Mouse (Mus musculus) heart, embryonic 15.5 days (tissue): ENCODE data around the gene Zfp292. TPM values are rescaled to one million over a fixed set of nuclear protein-coding genes. Genes with fewer than 3 reads are reported as not detected.

ENCODE experiments used
- ATAC-seq: fragments of 200-750 bp; cut with Nextera tagmentation; replicated peaks from 2 replicates; pipeline ENCODE4 v1.8.0; 2017; ENCODE audit warnings: low read depth, moderate TSS enrichment; ENCODE audit not compliant: insufficient number of reproducible peaks, insufficient read depth, low FRiP score
- H3K27ac ChIP-seq: fragments of 300-500 bp; sonication (generic); 2 replicates; pipeline ENCODE4 v1.5.1; 2015; ENCODE audit warnings: mild to moderate bottlenecking, inconsistent platforms
- H3K27me3 ChIP-seq: fragments of 300-500 bp; sonication (generic); 2 replicates; pipeline ENCODE4 v1.6.1; 2015; ENCODE audit warnings: inconsistent platforms
- H3K36me3 ChIP-seq: fragments of 300-500 bp; sonication (generic); 2 replicates; pipeline ENCODE4 v1.6.1; 2015; ENCODE audit warnings: mild to moderate bottlenecking, inconsistent platforms
- H3K4me1 ChIP-seq: fragments of 300-500 bp; sonication (generic); replicated peaks from 2 replicates; pipeline ENCODE4 v1.6.1; 2015; ENCODE audit warnings: inconsistent platforms
- H3K4me2 ChIP-seq: fragments of 300-500 bp; sonication (generic); 2 replicates; pipeline ENCODE4 v1.6.1; 2015; ENCODE audit warnings: inconsistent platforms, mild to moderate bottlenecking, moderate library complexity
- H3K4me3 ChIP-seq: fragments of 300-500 bp; sonication (generic); 2 replicates; pipeline ENCODE4 v1.5.1; 2015; ENCODE audit warnings: mild to moderate bottlenecking, inconsistent platforms
- H3K9ac ChIP-seq: fragments of 300-500 bp; sonication (generic); 2 replicates; pipeline ENCODE4 v1.6.1; 2015; ENCODE audit warnings: mild to moderate bottlenecking, inconsistent platforms
- H3K9me3 ChIP-seq: fragments of 300-500 bp; sonication (generic); replicated peaks from 2 replicates; pipeline ENCODE4 v1.6.1; 2016; ENCODE audit warnings: inconsistent platforms
- WGBS: fragments of 180-500 bp; shearing (Covaris S2); methylation state at CpG from one replicate; pipeline ENCODE4 v1.1.7; 2015; ENCODE audit warnings: mixed read lengths; 5-methylcytosine and 5-hydroxymethylcytosine counted together
- polyA plus RNA-seq: library from polyadenylated mRNA; unstranded; fragments of >200 nt; fragmentation: Nextera tagmentation; extraction: Ambion mirVana; gene quantifications from 2 replicates; pipeline ENCODE4 v1.2.1, GENCODE M21; 2015

Zfp292 gene
- polyA plus RNA-seq, 1 experiment from 2014 or later, result 11.8 TPM

DNA sequence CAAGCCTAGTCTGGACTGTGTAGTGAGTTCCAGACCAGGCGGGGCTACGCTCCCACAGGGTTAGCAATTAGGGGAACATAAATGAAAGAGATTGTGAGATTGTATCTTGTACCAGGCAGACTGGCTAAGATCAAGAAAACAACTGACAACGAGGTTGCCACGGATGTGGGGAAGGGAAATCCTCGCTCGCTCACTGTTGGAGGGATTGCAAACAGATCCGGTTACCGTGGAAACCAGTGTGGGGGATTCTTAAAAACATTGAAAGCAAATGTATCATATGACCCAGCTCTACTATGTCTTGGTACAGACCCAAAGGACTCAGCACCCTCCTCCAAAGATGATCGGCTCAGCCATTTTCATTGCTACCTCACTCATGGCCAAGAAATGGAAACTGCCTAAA lies 17.4 kb upstream of the Zfp292 start:
- ATAC-seq, result no peak

DNA sequence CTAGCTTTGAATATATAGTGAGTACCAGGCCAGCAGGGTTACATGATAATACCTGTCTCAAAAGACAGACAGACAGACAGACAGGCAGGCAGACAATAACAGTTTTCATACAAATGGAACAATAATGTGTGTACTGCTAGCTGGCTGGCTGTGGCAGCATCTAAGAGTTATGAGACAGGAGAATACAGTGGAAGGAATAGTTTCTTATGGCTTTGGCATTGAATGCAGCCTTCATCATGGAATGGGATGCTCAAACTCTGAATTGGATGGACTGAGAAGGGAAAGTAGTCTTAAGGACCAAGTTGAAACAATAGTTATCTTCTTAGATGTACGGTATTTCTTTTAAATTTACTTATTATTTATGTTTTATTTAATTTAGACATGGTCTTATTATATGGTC lies 16.6 kb upstream of the Zfp292 start:
- WGBS, result 91% methylated on average over 1 of the region's 1 CpGs

More for the DNA sequence above, 17.4 kb upstream of the Zfp292 start:
- Histone ChIP-seq H3K27me3 (no peaks in the 10 kb centered on the region), H3K36me3 (no peaks in the 10 kb centered on the region), H3K4me3 (no peak overlapping the region), H3K27ac (no peak overlapping the region), H3K4me2 (peak overlapping the region; percentile 21; the same call in 1 of the 2 replicates), H3K9me3 (no peaks in the 10 kb centered on the region), H3K9ac (no peak overlapping the region), H3K4me1 (no peaks in the 10 kb centered on the region)
- WGBS, result 50% methylated on average over 9 of the region's 9 CpGs

DNA sequence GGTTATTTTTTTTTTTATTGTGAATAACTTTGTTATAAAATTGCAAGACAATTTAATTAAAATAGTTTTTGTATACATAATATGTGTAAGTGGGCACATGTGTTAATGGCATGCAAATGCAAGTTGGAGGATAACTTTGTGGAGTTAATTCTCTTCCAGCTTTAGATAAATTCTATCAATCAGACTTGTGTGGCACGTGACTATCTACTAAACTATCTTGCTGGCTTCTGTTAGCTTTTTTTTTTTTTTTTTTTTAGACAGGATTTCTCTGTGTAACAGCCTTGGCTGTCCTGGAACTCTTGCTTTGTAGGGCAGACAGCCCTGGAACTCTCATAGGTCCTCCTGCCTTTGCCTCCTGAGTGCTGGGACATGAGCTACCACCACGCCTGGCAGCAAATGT lies 15.7 kb upstream of the Zfp292 start:
- no peak for ATAC-seq
- Histone ChIP-seq H3K4me1 (no peaks in the 10 kb centered on the region), H3K27ac (no peak overlapping the region), H3K9me3 (no peaks in the 10 kb centered on the region), H3K36me3 (no peaks in the 10 kb centered on the region), H3K4me3 (no peak overlapping the region), H3K4me2 (no peak overlapping the region), H3K9ac (no peak overlapping the region), H3K27me3 (no peaks in the 10 kb centered on the region)
- WGBS, result 62% methylated on average over 2 of the region's 2 CpGs

More for the DNA sequence above, 16.6 kb upstream of the Zfp292 start:
- Histone ChIP-seq H3K4me3 (no peak overlapping the region), H3K4me1 (no peaks in the 10 kb centered on the region), H3K36me3 (no peaks in the 10 kb centered on the region), H3K9ac (no peak overlapping the region), H3K4me2 (no peak overlapping the region), H3K27ac (no peak overlapping the region), H3K27me3 (no peaks in the 10 kb centered on the region), H3K9me3 (no peaks in the 10 kb centered on the region)
- no peak for ATAC-seq

DNA sequence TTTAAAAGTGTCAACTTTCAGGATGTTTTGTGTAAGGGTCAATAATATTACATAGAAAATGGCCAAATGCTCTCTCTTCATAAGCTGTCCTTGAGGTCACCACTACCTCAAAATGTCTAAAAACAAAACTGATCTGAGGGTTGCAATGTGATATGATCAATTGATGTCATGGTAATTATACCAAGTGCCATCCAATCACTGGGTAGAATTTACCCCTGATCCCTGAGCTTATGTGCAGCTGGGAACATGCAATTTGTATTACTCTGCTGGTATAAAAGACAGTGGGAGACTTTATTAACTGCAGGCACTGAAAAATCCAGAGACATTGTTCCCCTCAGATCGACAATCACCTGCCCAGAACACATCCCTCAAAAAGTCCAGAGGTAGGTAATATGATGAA lies 10.7 kb upstream of the Zfp292 start, which contains the start of gene Cga:
TSS of gene Cga (plus strand) at position 301 of the 400 bp plus-strand sequence.
- ATAC-seq, result no peak
- no peak within 1 kb of the TSS for H3K9ac ChIP-seq
- 77% methylated on average over 1 of the region's 1 CpGs for WGBS

GRCm38 (mm10) chr4:34889812-34890185 lies 7.0 kb upstream of the Zfp292 start:
- WGBS, result 19% methylated on average over 2 of the region's 2 CpGs
- no peaks in the 10 kb centered on the region for H3K36me3 ChIP-seq
- H3K9me3 ChIP-seq, result no peaks in the 10 kb centered on the region
- no peak for ATAC-seq
- no peak overlapping the region for H3K27ac ChIP-seq
- no peak overlapping the region for H3K4me3 ChIP-seq
- H3K4me1 ChIP-seq, result peaks cover 9% of the 10 kb centered on the region
- no peak overlapping the region for H3K4me2 ChIP-seq
- H3K9ac ChIP-seq, result no peak overlapping the region
- peaks cover 22% of the 10 kb centered on the region for H3K27me3 ChIP-seq

More for the DNA sequence above, 10.7 kb upstream of the Zfp292 start, which contains the start of gene Cga:
- no peak within 1 kb of the TSS for H3K27ac ChIP-seq
- peaks cover 3% of the 10 kb centered on the region; the same call in 1 of the 2 replicates for H3K4me1 ChIP-seq
- no peaks in the 10 kb centered on the region for H3K36me3 ChIP-seq
- H3K9me3 ChIP-seq, result no peaks in the 10 kb centered on the region
- H3K4me2 ChIP-seq, result no peak within 1 kb of the TSS
- H3K4me3 ChIP-seq, result no peak within 1 kb of the TSS
- H3K27me3 ChIP-seq, result peaks cover 21% of the 10 kb centered on the region

GRCm38 (mm10) chr4:34889101-34889811 lies 6.5 kb upstream of the Zfp292 start:
- Histone ChIP-seq H3K9me3 (no peaks in the 10 kb centered on the region), H3K27me3 (peaks cover 22% of the 10 kb centered on the region), H3K9ac (no peak overlapping the region), H3K36me3 (no peaks in the 10 kb centered on the region), H3K4me3 (no peak overlapping the region), H3K4me1 (peaks cover 9% of the 10 kb centered on the region), H3K27ac (no peak overlapping the region), H3K4me2 (no peak overlapping the region)
- WGBS, result 8% methylated on average over 15 of the region's 15 CpGs
- ATAC-seq, result no peak

- H3K27ac ChIP-seq, result peak overlapping the region; percentile 94
These were observed 4.5 kb upstream of the Zfp292 start for GRCm38 (mm10) chr4:34887295-34887694.

GRCm38 (mm10) chr4:34886490-34887111 lies 3.8 kb upstream of the Zfp292 start:
- peaks cover 13% of the 10 kb centered on the region for H3K4me1 ChIP-seq
- H3K4me3 ChIP-seq, result peak overlapping the region; percentile 92
- peak; percentile 68 for ATAC-seq
- WGBS, result under 1% methylated on average over 48 of the region's 48 CpGs
- no peaks in the 10 kb centered on the region for H3K9me3 ChIP-seq
- no peaks in the 10 kb centered on the region for H3K36me3 ChIP-seq
- H3K4me2 ChIP-seq, result peak overlapping the region; percentile 84
- H3K27me3 ChIP-seq, result peaks cover 21% of the 10 kb centered on the region
- peak overlapping the region; percentile 83 for H3K9ac ChIP-seq
- H3K27ac ChIP-seq, result peak overlapping the region; percentile 94

More at GRCm38 (mm10) chr4:34887295-34887694, 4.5 kb upstream of the Zfp292 start:
- 19% methylated on average over 7 of the region's 7 CpGs for WGBS
- no peak for ATAC-seq
- peaks cover 13% of the 10 kb centered on the region for H3K4me1 ChIP-seq
- H3K9ac ChIP-seq, result peak overlapping the region; percentile 83; the same call in 1 of the 2 replicates
- peaks cover 22% of the 10 kb centered on the region for H3K27me3 ChIP-seq
- no peaks in the 10 kb centered on the region for H3K36me3 ChIP-seq
- peak overlapping the region; percentile 84 for H3K4me2 ChIP-seq
- H3K4me3 ChIP-seq, result peak overlapping the region; percentile 92
- no peaks in the 10 kb centered on the region for H3K9me3 ChIP-seq

- Histone ChIP-seq H3K27ac (peak overlapping the region; percentile 94), H3K27me3 (peaks cover 13% of the 10 kb centered on the region), H3K9ac (0 out of 2 replicates have a peak overlapping the region, but pooled peaks have one; percentile 83), H3K36me3 (no peaks in the 10 kb centered on the region), H3K9me3 (no peaks in the 10 kb centered on the region), H3K4me1 (peaks cover 19% of the 10 kb centered on the region), H3K4me2 (peak overlapping the region; percentile 84), H3K4me3 (peak overlapping the region; percentile 92)
- ATAC-seq, result no peak
- WGBS, result 49% methylated on average over 9 of the region's 9 CpGs
These were observed 3.0 kb upstream of the Zfp292 start for GRCm38 (mm10) chr4:34885631-34886351.

DNA sequence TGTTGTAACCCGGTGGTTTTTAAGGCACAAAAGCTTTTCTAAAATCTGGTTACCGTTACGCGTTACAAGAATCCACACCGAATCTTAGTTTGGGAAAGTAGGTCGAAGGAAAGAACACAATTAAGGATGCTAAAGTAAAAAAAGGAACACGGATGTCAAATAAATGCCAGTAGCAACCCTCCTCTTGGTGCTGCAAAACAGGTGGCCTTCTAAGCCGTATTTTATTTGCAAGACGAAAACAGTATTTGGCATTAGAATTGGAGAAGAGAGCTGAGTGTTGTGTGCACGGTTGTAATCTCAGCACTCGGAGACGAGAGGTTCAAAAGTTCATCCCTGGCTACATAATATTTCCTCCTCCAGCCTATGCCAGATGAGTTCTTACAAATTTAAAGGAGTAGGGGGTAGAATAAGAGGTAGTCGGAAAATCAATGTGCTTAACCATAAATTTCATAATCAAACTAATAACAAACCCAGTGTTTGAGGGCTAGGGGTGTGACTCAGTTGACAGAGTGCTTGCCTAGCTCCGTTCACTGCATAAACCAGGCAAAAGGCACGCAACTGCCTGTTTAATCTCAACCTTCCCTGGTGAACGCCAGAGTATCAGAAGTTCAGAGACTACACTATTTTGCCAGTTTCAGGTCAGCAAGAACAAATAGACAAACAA lies 738 bp upstream of the Zfp292 start:
- peaks cover under 1% of the 10 kb centered on the region; the same call in 1 of the 2 replicates for H3K27me3 ChIP-seq
- H3K4me1 ChIP-seq, result peaks cover 18% of the 10 kb centered on the region
- 30% methylated on average over 16 of the region's 16 CpGs for WGBS
- no peak for ATAC-seq
- H3K9ac ChIP-seq, result peak overlapping the region; percentile 99; the same call in 1 of the 2 replicates
- no peaks in the 10 kb centered on the region for H3K36me3 ChIP-seq
- H3K4me3 ChIP-seq, result peak overlapping the region; percentile 99
- peak overlapping the region; percentile 99 for H3K27ac ChIP-seq
- peak overlapping the region; percentile 83 for H3K4me2 ChIP-seq
- H3K9me3 ChIP-seq, result no peaks in the 10 kb centered on the region
